Mouse (Mus musculus) hematopoietic stem cell, adult 5-6 weeks (primary cell): Measurements from ENCODE around the gene Gtf2f2. TPM values are rescaled to one million over a fixed set of nuclear protein-coding genes. Genes with fewer than 3 reads are reported as not detected.

Source experiments
- ATAC-seq, 2 experiments: fragments of 125-278 bp in 1 of 2; replicated peaks in 1 of 2; 2 replicates each; pipeline ENCODE4 v1.8.0; 2016 to 2017; ENCODE audit warnings: inconsistent platforms in 2 of 2, mild to moderate bottlenecking in 2 of 2, moderate number of reproducible peaks in 2 of 2, low read depth in 1 of 2, moderate TSS enrichment in 1 of 2; ENCODE audit not compliant: low FRiP score in 2 of 2, poor library complexity in 2 of 2, severe bottlenecking in 2 of 2, insufficient read depth in 1 of 2, low TSS enrichment in 1 of 2
- total RNA-seq: library from RNA; stranded (forward); fragments of 172-1452, 232-1000 nt; gene quantifications from 2 replicates; pipeline ENCODE4 v1.2.3, GENCODE M21; 2017

Gtf2f2 gene
- 52.9 and 56.8 TPM in 2 replicates for total RNA-seq

GRCm38 (mm10) chr14:76010102-76011061 is at the start of gene Gtf2f2:
Gtf2f2 (minus strand) TSS chr14:76010865.
- peak; percentile 91 to 93 for ATAC-seq

DNA sequence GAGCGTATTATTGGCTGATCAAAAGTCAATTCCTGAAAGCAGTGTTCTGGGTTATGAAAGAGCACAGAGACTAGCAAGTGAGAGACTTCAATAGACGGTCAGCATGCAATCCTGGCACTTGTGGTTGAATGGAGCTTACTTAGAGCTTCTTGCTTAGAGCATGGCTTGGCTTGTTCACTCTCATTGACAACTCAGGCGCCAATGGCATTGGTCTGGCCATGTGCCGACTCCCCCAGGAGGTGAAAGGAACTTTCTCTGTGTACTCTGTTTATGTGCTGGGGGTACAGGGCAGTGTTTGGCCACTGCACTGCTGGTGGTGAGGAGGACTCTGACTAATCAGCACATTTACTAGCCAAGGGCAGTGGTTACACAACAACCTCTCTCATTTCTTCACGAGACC is 48.8 kb upstream of the Gtf2f2 start:
- ATAC-seq, result no peak

- ATAC-seq, result no peak
Observed at GRCm38 (mm10) chr14:76053726-76054125, 43.1 kb upstream of the Gtf2f2 start.

DNA sequence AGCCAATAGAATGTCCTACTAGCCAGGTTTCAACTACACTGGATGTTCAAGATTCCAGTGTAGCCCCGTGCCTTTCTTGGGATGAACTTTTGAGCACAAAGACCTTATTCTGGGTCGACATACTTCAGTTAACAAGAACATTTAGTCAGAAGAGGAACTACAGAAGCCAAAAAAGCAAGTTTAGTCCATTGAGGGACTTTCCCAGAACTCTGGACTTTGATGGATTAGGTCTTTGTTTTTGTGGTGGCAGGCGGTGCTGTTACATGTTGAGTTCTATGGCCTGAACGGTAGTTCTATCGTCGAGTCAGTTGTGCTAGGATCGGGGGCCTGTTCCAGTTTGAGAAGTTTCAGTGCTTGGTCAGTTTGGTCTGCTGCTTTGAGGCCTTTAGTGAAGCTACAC is 41.3 kb upstream of the Gtf2f2 start:
- ATAC-seq, result peak; percentile 48 to 49; a peak in 2 of 4 replicates

- ATAC-seq, result no peak
Observed at GRCm38 (mm10) chr14:76045767-76046166, 35.1 kb upstream of the Gtf2f2 start.

DNA sequence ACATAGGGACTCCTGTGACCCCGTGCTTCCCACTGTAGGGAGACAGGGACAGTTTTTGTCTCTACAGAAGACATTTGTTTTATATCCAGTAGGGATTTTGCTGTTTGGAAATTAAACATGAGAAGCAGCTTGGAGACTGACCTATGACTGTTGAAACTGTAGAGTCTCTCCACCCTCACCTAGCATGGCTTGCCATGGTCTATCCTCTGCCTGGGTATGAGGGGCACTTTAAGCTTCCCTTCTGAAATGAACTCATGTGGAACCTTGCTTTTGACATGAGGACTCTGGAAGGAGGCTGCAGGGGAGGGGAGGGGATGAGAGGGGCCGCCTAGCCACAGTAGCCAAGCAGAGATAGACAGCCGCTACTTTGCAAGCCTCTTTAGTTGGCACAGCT is 33.5 kb upstream of the Gtf2f2 start:
- no peak for ATAC-seq

- no peak for ATAC-seq
Observed at GRCm38 (mm10) chr14:76043251-76044163, 32.8 kb upstream of the Gtf2f2 start.

GRCm38 (mm10) chr14:76033221-76033637 is 22.6 kb upstream of the Gtf2f2 start:
- no peak for ATAC-seq

- ATAC-seq, result no peak
Observed at GRCm38 (mm10) chr14:76032671-76033136, 22.0 kb upstream of the Gtf2f2 start.

DNA sequence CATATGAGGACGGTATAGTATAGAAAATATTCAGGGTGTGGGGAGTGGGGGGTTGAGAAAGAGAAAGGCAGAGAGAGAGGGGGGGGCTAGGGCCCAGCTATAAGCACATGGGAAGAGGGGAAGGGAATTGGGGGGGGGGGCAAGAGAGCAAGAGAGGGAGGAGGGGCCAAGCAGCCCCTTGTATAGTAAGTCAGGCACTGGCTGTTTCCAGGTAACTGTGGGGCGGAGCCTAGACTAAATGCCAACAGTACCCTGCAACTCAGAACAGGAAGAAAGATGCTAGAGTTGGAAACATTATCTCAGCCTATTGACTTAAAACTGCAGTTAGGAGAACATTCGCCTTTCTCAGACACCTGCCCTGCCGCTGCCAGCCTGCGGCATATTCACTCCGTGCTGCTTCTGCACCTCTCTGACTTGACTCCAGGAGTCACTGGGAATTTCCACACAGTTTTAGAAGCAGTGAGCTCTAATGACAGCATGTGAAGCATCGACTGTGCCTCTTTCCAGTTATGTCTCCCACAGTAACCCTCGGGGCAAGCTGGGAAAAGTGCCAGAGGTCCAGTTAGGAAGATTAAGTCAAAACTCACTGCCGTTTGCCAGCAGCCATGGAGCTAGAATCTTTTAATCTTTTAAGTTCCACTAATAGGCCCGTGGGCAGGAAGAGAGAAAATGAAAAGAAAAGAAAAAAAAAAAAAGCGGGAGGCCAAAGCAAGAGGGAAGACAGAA is 20.6 kb upstream of the Gtf2f2 start:
- ATAC-seq, result no peak

- ATAC-seq, result no peak
Observed at GRCm38 (mm10) chr14:76024641-76025040, 14.0 kb upstream of the Gtf2f2 start.

DNA sequence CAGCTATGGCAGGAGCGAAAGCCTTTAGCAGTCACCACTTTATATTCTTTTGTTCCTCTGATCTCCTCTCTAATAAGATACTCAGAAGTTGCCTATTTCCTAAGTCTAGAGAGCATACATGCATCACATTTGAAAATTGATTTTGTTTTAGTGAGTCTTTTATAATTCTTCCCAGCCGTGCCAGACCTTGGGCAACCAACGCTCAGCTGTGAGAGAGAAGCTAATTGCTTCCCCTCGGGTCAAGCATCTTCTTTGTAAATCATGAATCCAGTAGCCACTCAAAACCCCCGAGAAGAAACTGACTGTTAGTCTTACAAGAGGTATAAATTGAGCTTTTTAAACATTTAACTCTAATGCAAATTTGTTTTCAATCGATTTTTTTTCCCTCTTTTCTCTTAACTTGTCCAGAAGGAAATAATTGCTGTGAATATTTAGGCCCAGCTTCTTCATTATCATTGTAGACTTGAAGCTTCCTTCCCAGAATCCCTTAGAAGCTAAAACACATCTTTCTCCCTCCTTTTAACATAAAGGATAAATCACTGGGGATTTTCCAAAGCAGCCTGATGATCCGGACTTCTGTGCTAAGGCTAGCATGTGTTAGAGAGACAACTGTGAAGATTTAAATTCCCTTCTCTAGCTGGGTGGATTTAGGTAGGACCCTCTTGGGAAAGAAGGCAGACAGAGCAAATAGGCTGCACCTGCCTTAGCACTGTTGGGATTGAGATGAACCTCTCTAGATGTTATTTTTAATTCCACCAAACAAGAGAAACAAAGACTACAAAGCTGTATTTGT is 10.5 kb upstream of the Gtf2f2 start:
- no peak for ATAC-seq

GRCm38 (mm10) chr14:76020259-76020785 is 9.7 kb upstream of the Gtf2f2 start:
- no peak for ATAC-seq

GRCm38 (mm10) chr14:76017785-76018490 is 7.3 kb upstream of the Gtf2f2 start:
- no peak for ATAC-seq

DNA sequence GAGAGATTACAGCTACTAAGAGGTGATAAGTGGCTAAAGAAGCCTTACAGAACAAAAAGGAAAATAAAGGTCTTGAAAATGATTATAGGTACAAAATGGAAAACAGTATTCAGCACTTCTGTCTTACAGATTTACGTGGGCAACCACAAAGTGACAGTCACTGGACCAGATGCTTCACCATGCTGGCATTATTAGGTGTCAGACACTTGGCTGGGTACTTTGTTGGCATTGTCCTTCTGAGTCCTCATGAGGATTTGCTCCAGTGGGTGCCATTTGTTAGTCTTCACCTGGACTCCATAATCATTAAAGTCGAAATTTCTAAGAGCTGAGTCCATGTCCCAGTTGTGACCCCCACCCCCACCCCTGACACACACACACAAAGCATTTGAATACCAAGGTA is 3.7 kb upstream of the Gtf2f2 start:
- ATAC-seq, result no peak

DNA sequence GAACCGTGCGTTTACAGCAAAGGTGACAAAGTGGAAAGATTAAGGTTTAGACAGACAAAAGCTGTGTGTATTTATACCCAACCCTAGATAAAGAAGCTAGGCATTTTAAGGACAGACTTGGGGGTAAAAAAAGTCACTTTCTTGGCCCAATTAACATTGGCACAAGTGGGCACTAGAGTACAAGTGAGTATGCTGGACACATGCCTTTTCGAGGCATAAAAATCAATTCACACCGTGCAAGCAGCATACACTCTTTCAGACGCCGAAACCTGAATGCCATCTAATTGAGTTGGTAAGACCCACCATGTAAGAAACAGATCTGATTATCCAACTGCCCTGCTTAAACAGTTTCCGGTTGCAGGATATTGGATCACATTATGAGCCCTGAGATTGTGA is 395 bp upstream of the Gtf2f2 start:
- ATAC-seq, result no peak
